Mouse (Mus musculus): ENCODE data around the gene Ccdc12.

DNA sequence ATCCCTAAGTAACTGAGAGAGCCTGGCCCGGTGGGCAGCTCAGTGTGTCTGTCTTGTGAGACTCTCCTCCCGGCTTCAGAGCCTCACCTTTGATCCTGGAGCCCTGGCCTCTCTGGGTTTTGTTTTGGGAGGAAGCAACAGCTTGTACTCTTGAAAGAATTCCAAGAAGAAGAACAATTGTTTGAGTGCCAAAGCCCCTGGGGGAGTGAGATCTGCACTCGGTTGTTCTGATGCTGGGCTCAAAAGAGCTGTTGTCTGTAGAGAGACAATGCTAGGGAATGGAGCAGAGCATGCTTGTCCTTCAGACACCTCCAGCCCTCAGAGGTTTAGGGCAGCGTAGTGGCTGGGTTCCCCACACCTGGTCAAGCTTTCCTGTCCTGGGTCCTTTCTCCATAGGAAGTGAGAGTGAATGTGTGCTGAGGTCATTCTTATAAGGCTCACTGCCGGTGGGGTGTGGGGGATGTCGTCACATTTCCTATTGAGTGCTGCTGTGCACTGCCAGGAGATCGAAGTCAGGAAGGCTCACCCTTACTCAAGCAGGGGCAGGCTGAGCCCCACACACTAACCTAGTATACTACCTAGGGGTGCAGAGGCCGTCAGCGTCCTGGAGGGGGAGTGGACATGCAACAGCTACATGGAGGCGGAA is 16.9 kb downstream of the Ccdc12 start:
- TF ChIP-seq POLR2A (IDR thresholded peaks at IDR 0.05; ENCODE audit: extremely low read depth, insufficient read depth, low read length) (no peak), CTCF (IDR thresholded peaks at IDR 0.05; ENCODE audit: extremely low read depth, insufficient read depth, low read length) (no peak)

All from cortical plate, adult 2 months (tissue).